Mouse (Mus musculus) hindbrain, embryonic 14.5 days (tissue): Measurements from ENCODE around the gene Unc5b. TPM values are rescaled to one million over a fixed set of nuclear protein-coding genes. Genes with fewer than 3 reads are reported as not detected.

Experiments
- ATAC-seq: fragments of 200-750 bp; cut with Nextera tagmentation; 2 replicates; pipeline ENCODE4 v1.8.0; 2017; ENCODE audit warnings: moderate number of reproducible peaks, mild to moderate bottlenecking, moderate TSS enrichment, moderate library complexity; ENCODE audit not compliant: low FRiP score
- DNase-seq: peaks from one replicate; pipeline ENCODE4 v3.0.0-alpha.2; 2015; ENCODE audit warnings: low spot score
- H3K27ac ChIP-seq: fragments of 300-500 bp; sonication (generic); 2 replicates; pipeline ENCODE4 v1.5.1; 2014; ENCODE audit warnings: mild to moderate bottlenecking, moderate library complexity
- H3K27me3 ChIP-seq: fragments of 300-500 bp; sonication (generic); 2 replicates; pipeline ENCODE4 v1.6.1; 2014; ENCODE audit warnings: mild to moderate bottlenecking, low read length, mixed read lengths; ENCODE audit not compliant: control insufficient read depth, insufficient read depth
- H3K36me3 ChIP-seq: fragments of 300-500 bp; sonication (generic); replicated peaks from 2 replicates; pipeline ENCODE4 v1.6.1; 2014; ENCODE audit not compliant: control insufficient read depth, insufficient read depth
- H3K4me1 ChIP-seq: fragments of 300-500 bp; sonication (generic); replicated peaks from 2 replicates; pipeline ENCODE4 v1.6.1; 2014; ENCODE audit warnings: antibody characterized with exemption, low read length, mixed read lengths; ENCODE audit not compliant: control insufficient read depth, insufficient read depth
- H3K4me2 ChIP-seq: fragments of 300-500 bp; sonication (generic); replicated peaks from 2 replicates; pipeline ENCODE4 v1.6.1; 2014; ENCODE audit warnings: mild to moderate bottlenecking, moderate library complexity
- H3K4me3 ChIP-seq: fragments of 300-500 bp; sonication (generic); replicated peaks from 2 replicates; pipeline ENCODE4 v1.5.1; 2014; ENCODE audit warnings: mild to moderate bottlenecking, low read length
- H3K9ac ChIP-seq: fragments of 300-500 bp; sonication (generic); 2 replicates; pipeline ENCODE4 v1.6.1; 2014
- H3K9me3 ChIP-seq: fragments of 300-500 bp; sonication (generic); 2 replicates; pipeline ENCODE4 v1.6.1; 2016; ENCODE audit warnings: low read length; ENCODE audit not compliant: control insufficient read depth
- WGBS: fragments of 180-500 bp; shearing (Covaris S2); extraction: QIAGEN DNeasy Blood & Tissue Kit; methylation state at CpG from one replicate; pipeline ENCODE4 v1.1.7; 2014; 5-methylcytosine and 5-hydroxymethylcytosine counted together
- polyA plus RNA-seq: library from polyadenylated mRNA; unstranded; fragments of >200 nt; fragmentation: Nextera tagmentation; extraction: Ambion mirVana; gene quantifications from 2 replicates; pipeline ENCODE4 v1.2.1, GENCODE M21; 2014

Unc5b gene
- polyA plus RNA-seq, 1 experiment from 2014 or later, result 2.9 TPM

GRCm38 (mm10) chr10:60741435-60741834 lies 89.9 kb downstream of the Unc5b start:
- Histone ChIP-seq H3K36me3 (no peaks in the 10 kb centered on the region), H3K4me3 (no peak overlapping the region), H3K4me2 (no peak overlapping the region), H3K4me1 (peaks cover 1% of the 10 kb centered on the region; the same call in 1 of the 2 replicates), H3K9me3 (no peaks in the 10 kb centered on the region), H3K9ac (no peak overlapping the region), H3K27ac (no peak overlapping the region), H3K27me3 (no peaks in the 10 kb centered on the region)
- 79% methylated on average over 7 of the region's 7 CpGs for WGBS
- ATAC-seq (no peak), DNase-seq (no peak)

GRCm38 (mm10) chr10:60739619-60740363 lies 91.6 kb downstream of the Unc5b start:
- DNase-seq (no peak), ATAC-seq (no peak)
- Histone ChIP-seq H3K4me2 (no peak overlapping the region), H3K4me3 (no peak overlapping the region), H3K27me3 (no peaks in the 10 kb centered on the region), H3K9ac (no peak overlapping the region), H3K36me3 (no peaks in the 10 kb centered on the region), H3K9me3 (no peaks in the 10 kb centered on the region), H3K4me1 (no peaks in the 10 kb centered on the region), H3K27ac (no peak overlapping the region)
- WGBS, result 92% methylated on average over 4 of the region's 4 CpGs

- WGBS, result 82% methylated on average over 7 of the region's 9 CpGs
- Histone ChIP-seq H3K9me3 (no peaks in the 10 kb centered on the region), H3K9ac (no peak overlapping the region), H3K36me3 (no peaks in the 10 kb centered on the region), H3K4me2 (no peak overlapping the region), H3K27me3 (no peaks in the 10 kb centered on the region), H3K4me1 (no peaks in the 10 kb centered on the region), H3K27ac (no peak overlapping the region), H3K4me3 (no peak overlapping the region)
- DNase-seq, result no peak
- no peak for ATAC-seq
These were observed 93.3 kb downstream of the Unc5b start for GRCm38 (mm10) chr10:60737886-60738640.

DNA sequence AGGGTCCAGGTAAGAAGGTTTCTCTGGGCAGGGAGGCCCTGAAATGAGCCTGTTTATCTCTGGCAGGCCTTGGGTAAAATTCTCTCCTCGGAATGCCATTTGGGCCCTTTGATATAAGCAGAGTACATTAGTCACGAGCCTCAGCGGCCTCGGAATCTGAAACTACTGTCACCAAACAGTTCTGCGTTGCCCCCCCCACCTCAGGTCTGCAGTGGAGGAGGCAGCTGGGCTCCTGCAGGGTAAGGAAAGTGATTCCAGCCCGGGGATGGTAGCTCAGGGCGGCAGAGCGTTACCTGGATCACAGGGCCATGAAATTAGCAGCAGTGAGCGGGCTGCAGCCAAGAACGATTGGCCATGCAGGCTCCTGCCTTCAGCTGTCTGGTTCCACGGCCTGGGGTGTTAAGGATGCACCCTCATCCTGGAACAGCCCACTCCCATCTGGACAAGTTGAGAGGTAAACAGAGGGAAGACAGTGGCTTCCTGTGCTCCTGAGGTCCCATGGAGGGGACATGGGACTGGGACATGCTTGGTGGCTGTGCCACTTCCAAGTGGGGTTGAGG lies 94.1 kb downstream of the Unc5b start:
- WGBS, result 67% methylated on average over 11 of the region's 11 CpGs
- Histone ChIP-seq H3K9ac (no peak overlapping the region), H3K4me1 (peaks cover 5% of the 10 kb centered on the region), H3K4me2 (no peak overlapping the region), H3K27ac (no peak overlapping the region), H3K4me3 (no peak overlapping the region), H3K27me3 (no peaks in the 10 kb centered on the region), H3K36me3 (no peaks in the 10 kb centered on the region), H3K9me3 (no peaks in the 10 kb centered on the region)
- ATAC-seq (no peak), DNase-seq (no peak)

DNA sequence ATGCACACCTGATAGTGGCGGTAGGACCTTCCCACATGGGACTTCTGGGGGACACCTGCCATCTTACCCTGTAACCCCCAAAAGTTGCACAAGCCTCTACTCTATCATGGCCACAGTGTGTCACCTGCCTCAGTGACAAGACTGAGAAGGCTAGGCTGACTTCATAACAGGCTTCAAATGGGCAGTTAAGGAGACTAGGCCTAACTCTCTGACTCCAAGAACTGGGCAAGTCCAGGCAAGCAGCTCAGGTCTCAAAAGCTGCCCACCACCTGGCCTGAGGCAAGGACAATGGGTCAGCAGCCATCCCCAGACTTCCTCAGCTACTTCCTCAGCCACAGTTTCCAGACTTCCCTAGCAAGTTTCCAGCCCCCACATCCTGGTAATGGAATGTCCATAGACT lies 95.6 kb downstream of the Unc5b start:
- no peak for DNase-seq
- H3K27ac ChIP-seq, result no peak overlapping the region
- ATAC-seq, result no peak
- H3K4me3 ChIP-seq, result no peak overlapping the region
- no peaks in the 10 kb centered on the region for H3K9me3 ChIP-seq
- no peaks in the 10 kb centered on the region for H3K36me3 ChIP-seq
- H3K27me3 ChIP-seq, result no peaks in the 10 kb centered on the region
- WGBS, result 100% methylated on average over 1 of the region's 1 CpGs
- peaks cover 11% of the 10 kb centered on the region for H3K4me1 ChIP-seq
- H3K9ac ChIP-seq, result no peak overlapping the region
- no peak overlapping the region for H3K4me2 ChIP-seq

GRCm38 (mm10) chr10:60733471-60733870 lies 97.9 kb downstream of the Unc5b start:
- H3K9ac ChIP-seq, result no peak overlapping the region
- H3K36me3 ChIP-seq, result no peaks in the 10 kb centered on the region
- ATAC-seq, result no peak
- no peaks in the 10 kb centered on the region for H3K27me3 ChIP-seq
- WGBS, result 79% methylated on average over 8 of the region's 8 CpGs
- DNase-seq, result no peak
- H3K4me2 ChIP-seq, result no peak overlapping the region
- no peak overlapping the region for H3K4me3 ChIP-seq
- H3K9me3 ChIP-seq, result no peaks in the 10 kb centered on the region
- peaks cover 11% of the 10 kb centered on the region for H3K4me1 ChIP-seq
- H3K27ac ChIP-seq, result no peak overlapping the region

DNA sequence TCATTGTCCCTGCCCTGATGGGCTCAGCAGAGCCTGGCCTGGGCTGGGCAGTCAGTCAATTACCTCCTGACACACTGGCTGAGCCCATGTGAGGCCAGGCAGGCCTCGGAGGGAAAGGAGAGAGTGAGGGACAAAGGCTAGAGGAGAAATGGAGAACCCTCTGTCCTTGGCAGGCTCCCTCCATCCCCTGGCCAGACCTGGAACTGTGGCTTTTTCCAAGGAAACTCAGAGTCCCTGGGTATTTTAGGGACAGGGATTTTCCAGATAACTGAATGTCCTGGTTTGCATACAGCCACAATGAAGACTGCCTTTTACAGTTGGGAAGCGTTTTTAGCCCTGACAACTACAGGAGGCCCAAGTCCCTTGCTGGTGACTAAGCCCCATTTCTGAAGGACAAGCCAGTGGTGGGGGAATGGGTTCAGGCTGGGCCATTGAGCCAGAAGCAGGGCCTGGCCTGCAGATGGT lies 99.0 kb downstream of the Unc5b start:
- Histone ChIP-seq H3K36me3 (no peaks in the 10 kb centered on the region), H3K9ac (peak overlapping the region; percentile 20; the same call in 1 of the 2 replicates), H3K4me1 (peaks cover 11% of the 10 kb centered on the region), H3K4me3 (no peak overlapping the region), H3K27me3 (no peaks in the 10 kb centered on the region), H3K4me2 (no peak overlapping the region), H3K27ac (peak overlapping the region; percentile 22), H3K9me3 (no peaks in the 10 kb centered on the region)
- 33% methylated on average over 2 of the region's 2 CpGs for WGBS
- no peak for ATAC-seq
- DNase-seq, result no peak

DNA sequence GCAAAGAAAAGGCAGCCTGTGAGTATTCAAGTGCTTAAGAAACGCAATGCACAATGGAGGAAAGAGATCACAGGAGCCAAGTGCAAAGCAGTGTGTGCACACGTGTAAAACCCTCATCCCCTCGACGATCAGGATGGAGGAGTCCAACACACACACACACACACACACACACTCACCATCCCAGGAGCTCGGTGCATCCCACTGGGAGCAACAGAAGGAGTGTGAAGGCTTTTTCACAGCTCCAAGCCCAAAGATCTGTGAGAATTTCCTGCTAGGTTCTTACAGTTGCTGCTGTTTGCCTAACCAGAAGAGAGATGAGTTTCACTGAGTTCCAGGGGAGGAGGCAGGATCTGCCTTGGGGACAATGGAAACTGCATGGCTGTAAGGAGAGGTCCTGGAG lies 99.6 kb downstream of the Unc5b start:
- ATAC-seq, result no peak
- Histone ChIP-seq H3K36me3 (no peaks in the 10 kb centered on the region), H3K4me1 (peaks cover 11% of the 10 kb centered on the region)

GRCm38 (mm10) chr10:60727301-60727700 lies 104.1 kb downstream of the Unc5b start:
- no peak overlapping the region for H3K27ac ChIP-seq
- peaks cover 8% of the 10 kb centered on the region for H3K4me1 ChIP-seq
- H3K4me2 ChIP-seq, result no peak overlapping the region
- no peak overlapping the region for H3K4me3 ChIP-seq
- H3K27me3 ChIP-seq, result no peaks in the 10 kb centered on the region
- H3K9me3 ChIP-seq, result no peaks in the 10 kb centered on the region
- H3K36me3 ChIP-seq, result peaks cover 6% of the 10 kb centered on the region; the same call in 1 of the 2 replicates
- no peak overlapping the region for H3K9ac ChIP-seq
- 30% methylated on average over 5 of the region's 5 CpGs for WGBS
- no peak for DNase-seq
- ATAC-seq, result no peak

More for the DNA sequence above, 99.6 kb downstream of the Unc5b start:
- no peak overlapping the region for H3K4me3 ChIP-seq
- no peaks in the 10 kb centered on the region for H3K27me3 ChIP-seq
- H3K9me3 ChIP-seq, result no peaks in the 10 kb centered on the region
- H3K4me2 ChIP-seq, result no peak overlapping the region
- WGBS, result 32% methylated on average over 5 of the region's 5 CpGs
- H3K27ac ChIP-seq, result peak overlapping the region; percentile 22
- no peak overlapping the region for H3K9ac ChIP-seq
- no peak for DNase-seq
